Mouse (Mus musculus): ENCODE measurements around the gene Prr19.
"Not testable (repeated sequence)": the region's sequence is repeated elsewhere in the genome, so short reads cannot be mapped to it uniquely, and the experiment has no call there.

Prr19 gene

GRCm38 (mm10) chr7:25301063-25301462, at the start of gene Prr19:
TSS of gene Prr19 (plus strand) at chr7:25301411.
- no peak for DNase-seq (ENCODE audit: extremely low spot score, low read depth, low spot score)

DNA sequence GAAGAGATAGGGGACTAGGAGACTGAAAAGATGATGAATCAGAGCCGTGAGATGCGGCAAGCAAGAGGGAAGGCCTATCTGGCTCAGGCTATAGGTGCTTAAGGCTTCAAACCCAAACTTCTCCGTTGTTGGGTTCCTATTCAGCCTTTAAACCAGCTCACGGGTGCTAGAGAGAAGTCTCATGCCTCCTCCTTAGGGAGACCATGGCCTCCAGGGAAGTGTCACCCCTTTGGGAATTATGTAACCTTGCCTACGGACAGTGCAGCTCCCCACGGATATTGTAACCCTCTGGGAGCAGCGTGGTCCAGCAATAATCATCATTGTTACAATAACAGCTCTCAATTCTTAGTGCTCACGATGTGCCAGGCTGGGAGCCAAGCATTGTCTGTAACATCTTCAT, 49.4 kb upstream of the Prr19 start:
- DNase-seq (ENCODE audit: extremely low spot score, low read depth, low spot score): no peak

- DNase-seq (ENCODE audit: extremely low spot score, low read depth, low spot score): no peak
Observed at GRCm38 (mm10) chr7:25261896-25262295, 39.3 kb upstream of the Prr19 start.

DNA sequence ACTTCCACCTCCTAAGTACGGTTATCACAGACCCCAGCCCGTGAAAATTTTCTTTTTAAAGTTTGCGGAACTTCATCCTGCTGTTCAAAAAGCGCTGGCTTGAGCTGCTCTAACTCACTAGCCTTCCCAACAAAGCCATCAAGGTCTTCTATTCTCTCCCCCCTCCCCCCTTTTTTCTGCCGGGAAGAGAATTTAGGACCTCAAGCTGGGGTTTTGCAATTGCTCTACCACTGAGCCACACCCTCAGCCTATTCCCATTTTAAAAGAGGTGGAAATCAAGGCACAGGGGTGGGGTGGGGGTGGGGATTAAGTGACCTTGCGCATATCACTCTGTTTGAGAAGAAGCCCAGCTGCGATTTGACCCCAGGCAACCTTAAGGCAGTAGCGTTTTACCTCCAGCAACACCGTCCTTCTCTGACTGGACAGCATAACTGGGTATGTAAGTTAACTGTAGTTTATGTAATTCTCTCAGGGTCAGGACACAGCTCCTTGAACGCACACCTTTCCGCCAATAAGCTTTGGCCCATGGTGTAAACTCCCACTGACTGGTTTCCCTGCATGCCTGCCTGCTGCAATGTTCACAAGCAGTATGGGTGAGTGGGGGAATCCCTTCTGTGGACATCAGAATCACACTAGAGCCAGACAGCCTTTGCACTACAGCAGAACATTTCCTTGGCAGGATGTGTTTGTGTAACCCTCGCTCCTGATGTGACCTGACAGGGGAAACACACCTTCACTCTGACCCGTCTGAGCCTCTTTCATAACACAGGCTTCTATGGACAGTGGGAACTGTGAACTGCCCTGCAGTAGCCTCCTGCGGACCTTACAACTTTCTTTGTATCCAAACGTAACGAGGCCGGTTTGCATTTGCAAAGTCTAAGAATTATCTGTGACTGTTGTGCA, 37.0 kb upstream of the Prr19 start:
- no peak for DNase-seq (ENCODE audit: extremely low spot score, low read depth, low spot score)

DNA sequence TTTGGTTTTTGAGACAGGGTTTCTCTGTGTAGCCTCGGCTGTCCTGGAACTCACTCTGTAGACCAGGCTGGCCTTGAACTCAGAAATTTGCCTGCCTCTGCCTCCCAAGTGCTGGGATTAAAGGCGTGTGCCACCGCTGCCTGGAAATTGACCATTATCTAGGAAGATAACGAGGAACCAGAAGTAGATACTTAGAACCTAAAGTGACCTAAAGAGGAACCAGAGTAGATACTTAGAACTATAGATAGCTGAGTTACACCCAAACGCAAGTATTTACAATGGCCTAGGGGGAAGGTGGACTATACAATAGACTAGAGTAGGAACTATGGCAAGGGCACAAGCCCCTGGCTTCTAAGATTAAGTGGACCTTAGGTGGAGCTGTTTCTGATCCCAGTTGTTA, 35.5 kb upstream of the Prr19 start:
- DNase-seq (ENCODE audit: extremely low spot score, low read depth, low spot score): not testable (repeated sequence)

DNA sequence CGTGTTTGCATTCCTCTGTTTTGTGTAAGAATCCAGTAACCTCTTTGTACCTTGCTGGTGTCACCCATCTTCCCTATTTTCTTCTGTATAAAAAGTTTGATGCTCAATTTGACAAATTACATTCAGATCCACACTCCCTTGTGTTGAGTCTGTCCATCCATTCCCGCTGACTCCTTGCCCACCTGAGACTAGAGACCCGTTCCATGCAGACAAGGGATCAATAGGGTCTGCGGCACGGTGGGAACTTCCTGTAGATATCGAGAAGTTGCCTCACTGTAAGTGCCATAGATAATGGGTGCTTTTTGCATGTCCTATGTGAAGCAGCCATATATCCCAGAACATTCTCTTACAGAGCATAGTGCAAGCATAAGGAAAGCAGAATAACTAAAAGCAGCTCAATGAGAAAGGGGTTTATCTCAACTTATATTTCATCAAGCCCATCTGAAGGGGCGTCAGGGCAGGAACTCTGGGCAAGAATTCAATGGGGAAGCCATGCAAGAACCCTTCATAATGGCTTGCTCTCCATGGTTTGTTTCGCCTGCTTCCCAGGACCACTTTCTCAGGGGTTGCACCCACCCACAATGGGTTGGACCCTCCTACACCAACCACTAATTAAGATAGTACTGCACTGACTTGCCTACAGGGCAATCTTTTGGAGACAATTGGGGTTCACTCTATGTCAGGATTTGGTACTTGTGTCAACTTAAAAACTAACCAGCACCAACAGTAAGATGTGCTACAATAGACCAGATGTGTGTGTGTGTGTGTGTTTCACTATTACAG, 34.8 kb upstream of the Prr19 start:
- no peak for DNase-seq (ENCODE audit: extremely low spot score, low read depth, low spot score)

DNA sequence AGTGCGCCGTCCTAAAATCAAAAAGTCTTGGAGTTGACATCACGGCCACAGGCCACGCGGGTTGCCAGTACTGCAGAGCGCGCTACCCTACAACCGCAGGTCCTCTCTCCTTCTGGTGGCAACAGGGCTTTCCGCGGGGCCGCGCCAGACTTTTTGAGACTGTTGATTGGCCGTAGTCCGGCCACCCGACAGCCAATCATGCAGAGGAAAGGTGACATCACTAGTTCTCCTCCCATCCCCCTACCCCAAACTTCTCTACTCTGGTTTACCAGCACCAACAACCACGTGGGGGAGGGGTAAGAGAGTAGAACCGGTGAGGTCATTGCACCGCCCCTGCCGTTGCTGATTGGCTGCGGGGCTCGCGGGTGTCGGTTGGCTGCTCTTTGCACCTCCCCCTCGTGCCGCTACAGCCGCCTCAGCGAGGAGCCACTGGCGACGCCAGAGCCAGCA, 33.9 kb upstream of the Prr19 start, which contains the start of gene Cic:
Gene Cic (plus strand): TSS at position 404 of the 450 bp plus-strand sequence.
- peak; percentile 99 for DNase-seq (ENCODE audit: extremely low spot score, low read depth, low spot score)

- DNase-seq (ENCODE audit: extremely low spot score, low read depth, low spot score): peak; percentile 99
Observed at GRCm38 (mm10) chr7:25267751-25268463, 33.3 kb upstream of the Prr19 start.

DNA sequence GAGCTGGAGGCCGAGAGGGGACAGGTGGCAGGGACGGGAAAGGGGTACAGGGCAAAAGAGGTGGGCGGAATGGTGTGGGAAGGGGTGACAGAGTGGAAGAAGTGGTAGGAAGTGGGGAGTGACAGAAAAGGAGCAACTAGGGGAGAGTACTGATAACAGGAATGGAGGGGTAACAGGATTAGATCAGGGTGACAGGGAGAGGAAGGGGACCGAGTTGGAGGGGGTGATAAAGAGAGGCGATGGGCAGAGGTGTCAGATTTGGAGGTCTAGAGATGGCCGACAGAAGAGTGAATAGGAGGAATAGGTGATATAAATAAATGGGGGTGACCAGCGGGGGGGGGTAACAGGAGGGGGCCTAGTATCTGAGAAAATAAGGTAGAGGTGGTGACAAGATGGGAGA, 32.6 kb upstream of the Prr19 start:
- no peak for DNase-seq (ENCODE audit: extremely low spot score, low read depth, low spot score)

GRCm38 (mm10) chr7:25269029-25269428, 32.2 kb upstream of the Prr19 start:
- no peak for DNase-seq (ENCODE audit: extremely low spot score, low read depth, low spot score)

DNA sequence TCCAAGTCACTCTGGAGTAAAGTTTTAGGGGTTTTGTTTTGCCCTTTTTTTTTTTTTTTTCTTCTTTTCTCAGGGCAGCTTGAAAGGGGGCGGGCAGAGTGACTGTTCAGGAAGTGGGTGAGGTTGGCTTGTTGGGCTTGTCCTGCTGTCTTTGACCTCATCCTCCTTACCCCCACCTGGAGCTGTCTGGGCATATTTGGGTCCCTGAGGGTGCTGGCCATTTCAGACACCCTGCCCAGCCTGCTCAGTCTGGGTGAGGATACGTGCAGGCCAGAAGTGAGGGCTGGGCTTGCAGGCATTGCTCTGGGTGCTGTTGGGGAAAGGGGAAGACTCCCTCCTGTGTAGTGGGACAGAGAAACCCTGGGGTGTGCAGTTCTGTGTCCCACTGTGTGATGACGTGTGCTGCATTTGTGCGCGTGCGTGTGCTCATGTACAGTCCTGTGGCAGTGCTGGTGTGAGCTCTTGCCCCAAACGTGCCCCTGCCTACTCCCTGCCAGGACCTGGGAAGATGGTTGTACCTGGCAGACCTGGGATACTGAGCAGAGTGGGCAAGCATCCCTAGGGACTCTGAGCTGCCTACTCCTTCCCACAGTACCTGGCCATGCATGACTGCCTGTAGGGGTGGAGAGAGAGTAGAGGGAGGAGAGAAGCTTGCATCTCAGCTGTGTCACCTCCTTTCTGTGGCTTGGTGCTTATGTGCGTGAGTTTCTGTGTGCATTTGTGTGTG, 31.5 kb upstream of the Prr19 start:
- DNase-seq (ENCODE audit: extremely low spot score, low read depth, low spot score): no peak

- no peak for DNase-seq (ENCODE audit: extremely low spot score, low read depth, low spot score)
Observed at GRCm38 (mm10) chr7:25270652-25271633, 30.3 kb upstream of the Prr19 start.

GRCm38 (mm10) chr7:25271651-25272444, 29.4 kb upstream of the Prr19 start:
- DNase-seq (ENCODE audit: extremely low spot score, low read depth, low spot score): no peak

- no peak for DNase-seq (ENCODE audit: extremely low spot score, low read depth, low spot score)
Observed at GRCm38 (mm10) chr7:25272445-25273258, 28.6 kb upstream of the Prr19 start.

GRCm38 (mm10) chr7:25273259-25274241, 27.7 kb upstream of the Prr19 start:
- DNase-seq (ENCODE audit: extremely low spot score, low read depth, low spot score): no peak

GRCm38 (mm10) chr7:25274571-25274970, 26.6 kb upstream of the Prr19 start:
- no peak for DNase-seq (ENCODE audit: extremely low spot score, low read depth, low spot score)

- no peak for DNase-seq (ENCODE audit: extremely low spot score, low read depth, low spot score)
Observed at GRCm38 (mm10) chr7:25274996-25275395, 26.2 kb upstream of the Prr19 start.

Measured in hindlimb bud, embryonic 11.5 days (tissue).